Mouse (Mus musculus) heart, adult 10 weeks (tissue): ENCODE measurements around the gene Mavs. TPM values are rescaled to one million over a fixed set of nuclear protein-coding genes. Genes with fewer than 3 reads are reported as not detected.

Source experiments
- polyA plus RNA-seq: library from polyadenylated mRNA; stranded (reverse); fragments of 350-450 nt; fragmentation: Illumina TruSeq; extraction: RNeasy Lipid Tissue Mini Kit (QIAGEN cat#74804); gene quantifications from one replicate; pipeline ENCODE4 v1.2.3, GENCODE M21; 2014; ENCODE audit warnings: low read depth, low replicate concordance

The Mavs gene
- 56.9 TPM for polyA plus RNA-seq

DNA sequence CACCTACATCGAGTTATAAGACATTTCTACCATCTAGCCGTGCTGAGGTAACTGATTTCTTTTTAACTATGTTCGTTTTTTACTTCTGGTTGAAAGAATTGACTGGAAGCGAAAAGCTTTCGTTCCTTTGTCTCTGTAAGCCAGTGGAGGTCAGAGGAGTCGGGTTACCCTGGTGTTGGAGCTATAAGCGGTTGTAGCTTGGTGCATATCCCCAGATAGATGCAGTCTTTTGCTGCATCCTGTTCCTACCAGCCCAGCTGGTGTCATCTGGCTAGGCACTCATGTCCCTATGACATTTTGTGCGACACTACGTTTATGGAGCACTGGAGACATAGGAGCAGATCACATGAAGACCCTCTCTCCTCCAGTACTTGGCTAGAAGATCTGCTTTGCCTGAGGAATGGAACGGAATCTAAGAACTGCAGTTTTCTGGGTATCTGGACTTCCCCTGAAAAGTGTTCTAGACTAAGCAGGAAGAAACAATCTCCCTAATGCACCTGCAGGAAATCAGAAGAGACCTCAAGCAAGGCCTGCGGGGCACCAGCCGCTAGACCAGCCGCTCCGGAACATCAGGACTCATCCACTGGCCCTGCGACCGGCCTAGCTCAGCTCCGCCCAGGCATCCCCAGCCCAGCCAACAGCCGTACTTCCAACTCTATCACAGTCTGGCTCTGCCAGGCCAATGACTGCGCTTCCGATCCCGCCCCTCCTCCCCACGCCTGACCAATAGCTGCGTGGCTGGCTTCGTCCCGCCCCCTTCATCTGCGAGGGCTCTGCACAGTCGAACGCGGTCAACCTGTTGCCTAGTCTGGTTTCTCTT lies at the start of gene Mavs:
TSS of gene Mavs (plus strand) at position 757 of the 820 bp plus-strand sequence.

DNA sequence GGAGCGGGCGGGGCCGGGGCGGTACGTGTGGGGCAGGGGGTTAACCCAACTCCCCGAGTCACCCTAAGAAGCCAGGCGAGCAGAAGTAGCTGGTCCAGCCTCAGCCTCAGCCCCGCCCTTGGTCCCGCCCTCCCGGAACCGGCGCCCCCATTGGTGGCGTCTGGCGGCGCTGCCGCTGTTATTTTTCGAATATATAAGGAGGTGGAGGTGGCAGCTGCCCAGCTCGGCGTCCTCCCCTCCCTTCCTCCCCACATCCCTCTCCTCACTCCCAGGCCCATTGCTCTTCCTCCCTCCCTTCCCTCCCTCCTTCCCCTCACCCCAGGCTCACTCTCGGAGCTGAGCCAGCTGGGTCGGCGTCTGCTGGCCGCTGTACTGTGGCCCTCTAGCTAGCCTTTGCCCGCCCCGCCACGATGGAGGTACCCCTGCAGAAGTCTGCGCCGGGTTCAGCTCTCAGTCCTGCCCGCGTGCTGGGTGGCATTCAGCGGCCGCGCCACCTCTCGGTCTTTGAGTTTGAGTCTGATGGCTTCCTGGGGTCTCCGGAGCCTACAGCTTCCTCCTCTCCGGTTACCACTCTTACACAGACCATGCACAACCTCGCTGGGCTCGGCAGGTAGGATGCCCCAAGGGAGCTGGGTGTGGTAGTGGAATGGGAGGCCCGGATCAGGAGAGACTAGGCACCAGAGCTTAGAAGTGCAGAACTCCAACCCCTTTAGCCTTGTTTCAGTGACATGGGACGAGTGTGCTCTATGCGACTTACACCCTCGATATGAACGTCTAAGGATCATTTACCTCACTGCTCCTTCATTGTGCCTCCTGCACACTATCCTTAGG lies 46.9 kb upstream of the Mavs start, which contains the start of the genes Cdc25b and Spef1:
TSS of gene Cdc25b (plus strand) at position 179 of the 831 bp plus-strand sequence.
TSS of gene Spef1 (minus strand) at position 512 of the 831 bp plus-strand sequence.

GRCm38 (mm10) chr2:131206778-131207177 lies 27.1 kb upstream of the Mavs start, which contains the start of gene Ap5s1:
Ap5s1 (plus strand) TSS chr2:131207078.

GRCm38 (mm10) chr2:131262213-131262672 lies 28.4 kb downstream of the Mavs start, which contains the start of gene Pank2:
Pank2 (plus strand) TSS chr2:131262495.

Other genes starting within 250 kb of the Mavs start
- 11.4 TPM for gene Gfra4, start 191.0 kb upstream of the Mavs start, polyA plus RNA-seq
- gene Adam33, start 170.2 kb upstream of the Mavs start, polyA plus RNA-seq = 3.7 TPM
- 1.8 TPM for gene Siglec1, start 147.3 kb upstream of the Mavs start, polyA plus RNA-seq
- 21.7 TPM for gene Hspa12b, start 106.8 kb upstream of the Mavs start, polyA plus RNA-seq
- not detected for gene Gm11037, start 100.6 kb upstream of the Mavs start, polyA plus RNA-seq
- gene 1700037H04Rik, start 74.0 kb upstream of the Mavs start, polyA plus RNA-seq = 10.3 TPM
- gene Cenpb, start 54.0 kb upstream of the Mavs start, polyA plus RNA-seq = 83.1 TPM
- gene Cdc25b, start 47.1 kb upstream of the Mavs start, polyA plus RNA-seq = 3.6 TPM
- gene Spef1, start 46.8 kb upstream of the Mavs start, polyA plus RNA-seq = 5.3 TPM
- gene Ap5s1, start 27.0 kb upstream of the Mavs start, polyA plus RNA-seq = 41.9 TPM
- gene Pank2, start 28.4 kb downstream of the Mavs start, polyA plus RNA-seq = 21.8 TPM
- 2.8 TPM for gene Rnf24, start 118.8 kb downstream of the Mavs start, polyA plus RNA-seq